Mouse (Mus musculus): ENCODE measurements at regions not wholly inside any gene's neighbourhood (a gene's known extent, or its start where the extent isn't known, plus 50 kb on each side); places are given as distances from the start of the nearest gene placed in this dataset.

- no peak overlapping the region for H3K9ac ChIP-seq (replicated peaks; ENCODE audit: low read depth, low read length)
- H3K4me3 ChIP-seq (ENCODE audit: low read depth, low read length), result no peak overlapping the region
- no peaks in the 10 kb centered on the region for H3K36me3 ChIP-seq (replicated peaks; ENCODE audit: control insufficient read depth, insufficient read depth, low read length)
- WGBS, result 52% methylated on average over 7 of the region's 7 CpGs
- H3K4me1 ChIP-seq (ENCODE audit: control insufficient read depth, insufficient read depth), result peaks cover 8% of the 10 kb centered on the region; the same call in 1 of the 2 replicates
- no peaks in the 10 kb centered on the region for H3K27me3 ChIP-seq (ENCODE audit: control insufficient read depth, insufficient read depth, low read length)
- TF ChIP-seq CTCF (IDR thresholded peaks at IDR 0.05; ENCODE audit: low read depth), result no peak
- no peak for TF ChIP-seq EP300 (IDR thresholded peaks at IDR 0.05; ENCODE audit: low read depth)
- no peak overlapping the region for H3K4me2 ChIP-seq (ENCODE audit: low read depth, low read length)
- no peaks in the 10 kb centered on the region for H3K9me3 ChIP-seq (replicated peaks; ENCODE audit: control insufficient read depth, low read length)
- no peak overlapping the region for H3K27ac ChIP-seq (ENCODE audit: low read depth)
- no peak; the same call in 1 of the 2 replicates for ATAC-seq (ENCODE audit: insufficient read depth, low read depth)
- peak; percentile 20 for DNase-seq (ENCODE audit: low spot score)
Observed at GRCm38 (mm10) chr8:90636770-90637169, 180.4 kb downstream of the Gm19935 start.

- WGBS, result 64% methylated on average over 7 of the region's 7 CpGs
- H3K9ac ChIP-seq (replicated peaks; ENCODE audit: low read depth, low read length), result no peak overlapping the region
- H3K4me1 ChIP-seq (ENCODE audit: control insufficient read depth, insufficient read depth), result peaks cover 8% of the 10 kb centered on the region; the same call in 1 of the 2 replicates
- no peak overlapping the region for H3K4me3 ChIP-seq (ENCODE audit: low read depth, low read length)
- H3K9me3 ChIP-seq (replicated peaks; ENCODE audit: control insufficient read depth, low read length), result no peaks in the 10 kb centered on the region
- ATAC-seq (ENCODE audit: insufficient read depth, low read depth) (no peak), DNase-seq (ENCODE audit: low spot score) (no peak)
- TF ChIP-seq CTCF (IDR thresholded peaks at IDR 0.05; ENCODE audit: low read depth), result no peak
- TF ChIP-seq EP300 (IDR thresholded peaks at IDR 0.05; ENCODE audit: low read depth), result no peak
- no peaks in the 10 kb centered on the region for H3K27me3 ChIP-seq (ENCODE audit: control insufficient read depth, insufficient read depth, low read length)
- no peaks in the 10 kb centered on the region for H3K36me3 ChIP-seq (replicated peaks; ENCODE audit: control insufficient read depth, insufficient read depth, low read length)
- H3K27ac ChIP-seq (ENCODE audit: low read depth), result 0 out of 2 replicates have a peak overlapping the region, but pooled peaks have one; percentile 2
- no peak overlapping the region for H3K4me2 ChIP-seq (ENCODE audit: low read depth, low read length)
Observed at GRCm38 (mm10) chr8:90635766-90636492, 181.3 kb downstream of the Gm19935 start.

GRCm38 (mm10) chr8:90630796-90631195 lies 186.4 kb downstream of the Gm19935 start:
- TF ChIP-seq EP300 (IDR thresholded peaks at IDR 0.05; ENCODE audit: low read depth) (no peak), CTCF (IDR thresholded peaks at IDR 0.05; ENCODE audit: low read depth) (no peak)

GRCm38 (mm10) chr8:90608410-90608809 lies 208.8 kb downstream of the Gm19935 start:
- ATAC-seq (ENCODE audit: insufficient read depth, low read depth), result no peak
- Histone ChIP-seq H3K36me3 (replicated peaks; ENCODE audit: control insufficient read depth, insufficient read depth, low read length) (no peaks in the 10 kb centered on the region), H3K4me3 (ENCODE audit: low read depth, low read length) (no peak overlapping the region), H3K9ac (replicated peaks; ENCODE audit: low read depth, low read length) (no peak overlapping the region), H3K27me3 (ENCODE audit: control insufficient read depth, insufficient read depth, low read length) (no peaks in the 10 kb centered on the region), H3K4me2 (ENCODE audit: low read depth, low read length) (no peak overlapping the region), H3K9me3 (replicated peaks; ENCODE audit: control insufficient read depth, low read length) (no peaks in the 10 kb centered on the region), H3K4me1 (ENCODE audit: control insufficient read depth, insufficient read depth) (no peaks in the 10 kb centered on the region), H3K27ac (ENCODE audit: low read depth) (no peak overlapping the region)
- TF ChIP-seq CTCF (IDR thresholded peaks at IDR 0.05; ENCODE audit: low read depth), result no peak
- no peak for TF ChIP-seq EP300 (IDR thresholded peaks at IDR 0.05; ENCODE audit: low read depth)
- no peak for DNase-seq (ENCODE audit: low spot score)
- 51% methylated on average over 3 of the region's 3 CpGs for WGBS

More at GRCm38 (mm10) chr8:90630796-90631195, 186.4 kb downstream of the Gm19935 start:
- 45% methylated on average over 1 of the region's 1 CpGs for WGBS
- no peaks in the 10 kb centered on the region for H3K9me3 ChIP-seq (replicated peaks; ENCODE audit: control insufficient read depth, low read length)
- H3K4me2 ChIP-seq (ENCODE audit: low read depth, low read length), result no peak overlapping the region
- H3K4me3 ChIP-seq (ENCODE audit: low read depth, low read length), result no peak overlapping the region
- no peaks in the 10 kb centered on the region for H3K36me3 ChIP-seq (replicated peaks; ENCODE audit: control insufficient read depth, insufficient read depth, low read length)
- no peaks in the 10 kb centered on the region for H3K27me3 ChIP-seq (ENCODE audit: control insufficient read depth, insufficient read depth, low read length)
- ATAC-seq (ENCODE audit: insufficient read depth, low read depth), result peak; percentile 57; the same call in 1 of the 2 replicates
- no peak overlapping the region for H3K27ac ChIP-seq (ENCODE audit: low read depth)
- no peak overlapping the region for H3K9ac ChIP-seq (replicated peaks; ENCODE audit: low read depth, low read length)
- H3K4me1 ChIP-seq (ENCODE audit: control insufficient read depth, insufficient read depth), result 0 out of 2 replicates have a peak, but pooled peaks cover 7% of the 10 kb centered on the region
- peak; percentile 47 for DNase-seq (ENCODE audit: low spot score)

GRCm38 (mm10) chr8:90600946-90601695 lies 216.1 kb downstream of the Gm19935 start:
- no peak for TF ChIP-seq CTCF (IDR thresholded peaks at IDR 0.05; ENCODE audit: low read depth)
- TF ChIP-seq EP300 (IDR thresholded peaks at IDR 0.05; ENCODE audit: low read depth), result no peak
- no peak overlapping the region for H3K4me3 ChIP-seq (ENCODE audit: low read depth, low read length)
- H3K9me3 ChIP-seq (replicated peaks; ENCODE audit: control insufficient read depth, low read length), result peaks cover 6% of the 10 kb centered on the region; the same call in 1 of the 2 replicates
- H3K36me3 ChIP-seq (replicated peaks; ENCODE audit: control insufficient read depth, insufficient read depth, low read length), result no peaks in the 10 kb centered on the region
- DNase-seq (ENCODE audit: low spot score) (no peak), ATAC-seq (ENCODE audit: insufficient read depth, low read depth) (no peak)
- H3K27ac ChIP-seq (ENCODE audit: low read depth), result no peak overlapping the region
- 20% methylated on average over 11 of the region's 11 CpGs for WGBS
- no peak overlapping the region for H3K4me2 ChIP-seq (ENCODE audit: low read depth, low read length)
- no peaks in the 10 kb centered on the region for H3K4me1 ChIP-seq (ENCODE audit: control insufficient read depth, insufficient read depth)
- no peaks in the 10 kb centered on the region for H3K27me3 ChIP-seq (ENCODE audit: control insufficient read depth, insufficient read depth, low read length)
- H3K9ac ChIP-seq (replicated peaks; ENCODE audit: low read depth, low read length), result no peak overlapping the region

All from heart, postnatal 0 days (tissue).